Mouse (Mus musculus) kidney, postnatal 36 days (tissue): ENCODE measurements around the gene Derl3.

ENCODE experiments used
- DNase-seq, 2 experiments: peaks; one replicate each; pipeline ENCODE4 v3.0.0; 2021 to 2022; ENCODE audit warnings: mixed read lengths in 2 of 2

Derl3 gene

GRCm38 (mm10) chr10:75916840-75917239, 23.6 kb downstream of the Derl3 start:
- DNase-seq = no peak

GRCm38 (mm10) chr10:75919026-75919425, 25.8 kb downstream of the Derl3 start:
- DNase-seq = no peak

- DNase-seq = peak; percentile 96 to 98
Measured at GRCm38 (mm10) chr10:75921026-75921725, 28.0 kb downstream of the Derl3 start, which contains the start of gene Smarcb1. Gene Smarcb1 (minus strand): TSS chr10:75921617.

- DNase-seq = peak in 1 of 2 experiments; percentile 48
Measured at GRCm38 (mm10) chr10:75921726-75922560, 28.7 kb downstream of the Derl3 start.

GRCm38 (mm10) chr10:75924324-75924723, 31.1 kb downstream of the Derl3 start:
- peak in 1 of 2 experiments; percentile 62 for DNase-seq

GRCm38 (mm10) chr10:75926396-75926795, 33.2 kb downstream of the Derl3 start:
- no peak for DNase-seq

- peak in 1 of 2 experiments; percentile 57 for DNase-seq
Measured at GRCm38 (mm10) chr10:75930304-75930703, 37.1 kb downstream of the Derl3 start.

GRCm38 (mm10) chr10:75931311-75931710, 38.1 kb downstream of the Derl3 start:
- DNase-seq = no peak

- peak; percentile 50 to 85 for DNase-seq
Measured at GRCm38 (mm10) chr10:75932081-75932678, 39.0 kb downstream of the Derl3 start.

- no peak for DNase-seq
Measured at GRCm38 (mm10) chr10:75932891-75933290, 39.7 kb downstream of the Derl3 start, which contains the start of gene Chchd10. Gene Chchd10 (plus strand): TSS chr10:75933130.

GRCm38 (mm10) chr10:75934991-75935390, 41.8 kb downstream of the Derl3 start:
- DNase-seq = no peak

GRCm38 (mm10) chr10:75935680-75936541, 42.7 kb downstream of the Derl3 start, which contains the start of gene Mmp11:
Gene Mmp11 (minus strand): TSS chr10:75936496.
- DNase-seq = peak; percentile 92 to 93

- peak; percentile 44 for DNase-seq
Measured at GRCm38 (mm10) chr10:75936909-75937667, 43.9 kb downstream of the Derl3 start.

- DNase-seq = peak; percentile 32 to 54
Measured at GRCm38 (mm10) chr10:75937851-75938643, 44.8 kb downstream of the Derl3 start.

GRCm38 (mm10) chr10:75939481-75940234, 46.4 kb downstream of the Derl3 start:
- no peak for DNase-seq

- peak; percentile 40 to 48 for DNase-seq
Measured at GRCm38 (mm10) chr10:75940520-75940919, 47.3 kb downstream of the Derl3 start, which contains the start of gene Gm867. Gene Gm867 (minus strand): TSS chr10:75940672.

GRCm38 (mm10) chr10:75941042-75941824, 48.0 kb downstream of the Derl3 start:
- DNase-seq = no peak

GRCm38 (mm10) chr10:75942736-75943477, 49.7 kb downstream of the Derl3 start, which contains the start of gene Vpreb3:
Gene Vpreb3 (plus strand): TSS chr10:75943057.
- no peak for DNase-seq
